Mouse (Mus musculus) spleen, postnatal 10 days (tissue): ENCODE measurements at regions not wholly inside any gene's neighbourhood (a gene's known extent, or its start where the extent isn't known, plus 50 kb on each side); places are given as distances from the start of the nearest gene placed in this dataset.

ENCODE experiments used
- DNase-seq, 2 experiments: peaks; one replicate each; pipeline ENCODE4 v3.0.0; 2021 to 2022; ENCODE audit warnings: low spot score in 2 of 2

DNA sequence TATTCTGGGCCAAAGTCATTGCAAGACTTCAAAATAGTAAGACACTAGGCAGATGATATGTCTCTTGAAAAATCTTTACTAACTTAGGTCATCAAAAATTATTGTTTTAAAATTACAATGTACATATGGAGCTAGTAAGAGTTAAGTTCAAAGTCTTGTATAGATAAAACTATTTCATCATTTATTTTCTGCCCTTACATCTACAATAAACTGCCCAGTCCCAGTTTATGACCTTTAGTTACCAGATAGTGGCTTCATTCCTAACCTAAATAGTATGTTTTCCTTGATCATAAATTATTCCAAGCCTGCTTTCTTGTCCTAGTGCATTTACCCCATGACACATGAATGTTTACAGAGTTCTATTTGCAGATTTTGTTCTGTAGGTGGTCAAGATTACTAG is 72.9 kb downstream of the Manea start:
- DNase-seq = no peak

DNA sequence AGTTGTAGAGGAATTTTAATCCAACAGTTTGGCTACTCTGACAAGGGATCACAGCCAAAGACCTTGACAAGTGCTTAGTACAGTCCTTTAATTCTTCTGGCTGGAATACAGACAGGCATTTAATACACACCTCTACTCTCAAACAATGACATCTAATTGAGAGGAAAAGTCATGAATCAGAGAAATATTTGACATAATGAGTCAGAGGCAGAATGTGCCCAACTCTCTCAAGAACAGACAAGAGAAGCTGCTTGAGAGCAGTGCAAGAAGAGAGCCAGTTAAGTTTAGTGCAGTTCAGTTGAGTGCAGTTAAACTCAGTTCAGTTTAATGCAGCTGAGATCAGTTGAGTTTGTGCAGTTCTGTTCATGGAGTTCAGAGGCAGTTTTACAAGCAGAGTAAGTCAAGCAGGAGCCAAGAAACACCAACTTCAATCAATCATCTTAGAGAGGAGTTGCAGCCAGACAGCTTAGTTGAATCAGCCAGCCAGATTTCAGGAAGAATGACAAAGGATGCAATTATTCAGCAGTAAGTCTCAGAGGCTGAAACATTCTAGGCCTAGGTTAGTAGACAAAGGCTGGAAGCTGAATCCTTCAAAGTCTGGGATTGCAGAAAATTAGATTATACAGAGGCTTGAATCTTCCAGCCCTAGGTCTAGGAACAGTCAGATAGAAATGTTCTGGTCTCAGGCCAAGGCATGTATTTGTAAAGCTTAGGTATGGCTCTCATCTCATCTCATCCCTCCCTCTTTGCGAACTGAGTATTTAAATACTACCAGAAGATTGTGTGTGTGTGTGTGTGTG is 87.3 kb downstream of the Manea start:
- DNase-seq = no peak

DNA sequence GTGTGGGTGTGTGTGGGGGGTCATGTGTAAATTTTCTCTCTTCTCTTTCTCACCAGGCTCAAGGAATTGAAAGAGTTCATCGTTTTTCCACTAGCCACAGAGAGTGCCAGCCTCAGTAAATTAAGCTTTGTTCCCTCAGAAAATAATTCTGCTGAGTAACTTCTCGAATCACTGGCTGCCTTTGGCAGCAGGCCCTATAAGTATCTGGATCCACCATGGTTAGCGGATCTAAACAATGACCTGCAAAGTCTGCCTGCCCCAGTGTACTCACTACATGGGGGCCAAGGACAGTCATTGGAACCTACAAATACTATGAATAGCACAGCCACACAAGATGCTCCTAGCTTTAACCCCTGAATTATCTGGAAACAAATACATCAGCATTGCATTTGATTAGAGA is 90.8 kb downstream of the Manea start:
- no peak for DNase-seq

DNA sequence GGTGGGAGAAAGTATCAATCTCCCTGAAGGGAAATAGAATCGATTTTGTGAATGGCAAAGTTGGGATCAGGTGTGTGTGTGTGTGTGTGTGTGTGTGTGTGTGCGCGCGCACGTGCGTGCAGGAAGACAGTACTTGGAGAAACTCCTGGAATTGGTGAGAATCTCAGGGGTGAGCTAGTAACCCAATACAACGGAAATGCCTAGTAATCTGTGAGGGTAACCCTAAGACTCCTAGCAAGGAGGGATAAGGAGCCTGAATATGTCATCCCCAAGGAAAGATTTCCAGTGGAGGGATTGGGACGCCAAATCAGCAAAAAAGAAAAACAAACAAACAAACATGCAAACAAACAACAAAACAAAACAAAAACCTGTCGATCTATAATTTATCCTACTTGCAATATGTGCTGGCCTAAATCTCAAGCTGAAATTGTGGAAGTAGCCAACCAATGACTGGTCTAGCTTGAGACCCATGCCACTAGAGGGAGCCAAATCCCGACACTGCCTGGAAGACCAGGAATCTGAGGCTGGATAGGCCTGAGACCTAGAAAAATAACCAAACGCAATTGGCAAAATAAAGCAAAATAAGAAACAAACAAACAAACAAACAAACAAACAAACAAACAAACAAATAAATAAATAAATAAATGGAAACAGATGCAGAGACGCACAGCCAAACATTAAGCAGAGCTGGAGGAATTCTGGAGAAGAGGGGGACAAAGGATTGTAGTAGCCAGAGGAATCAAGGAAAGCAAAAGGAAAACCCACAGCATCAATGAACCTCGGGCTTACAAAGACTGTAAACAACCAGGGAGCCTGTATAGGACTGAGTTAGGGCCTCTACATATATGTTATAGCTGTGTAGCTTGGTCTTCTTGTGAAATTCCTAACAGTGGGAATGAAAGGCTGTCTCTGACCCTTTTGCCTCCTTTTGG is 98.5 kb downstream of the Manea start:
- DNase-seq = peak; percentile 4 to 57

DNA sequence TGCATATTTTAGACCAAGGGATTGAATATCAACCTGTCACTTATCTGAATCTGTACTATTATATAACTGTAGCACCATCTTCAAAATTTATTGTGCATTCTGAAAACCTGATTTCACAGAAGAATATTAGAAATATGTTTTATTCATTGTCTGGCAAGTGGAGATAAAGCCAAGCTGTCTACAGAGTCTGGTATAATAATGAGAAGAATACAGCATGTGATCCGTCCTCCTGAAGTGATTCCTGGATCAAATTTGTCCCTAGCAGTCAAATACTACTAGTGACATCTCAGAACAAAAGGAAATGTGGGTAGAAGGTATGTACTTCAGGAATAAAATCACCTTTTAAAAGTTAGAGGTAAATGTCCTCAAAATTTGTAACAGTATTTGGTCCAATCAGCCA is 123.4 kb downstream of the Manea start:
- no peak for DNase-seq
